Mouse (Mus musculus) lung, embryonic 16.5 days (tissue): ENCODE measurements around the gene Uqcr10. TPM values are rescaled to one million over a fixed set of nuclear protein-coding genes. Genes with fewer than 3 reads are reported as not detected.

ENCODE experiments used
- ATAC-seq: fragments of 200-750 bp; cut with Nextera tagmentation; 2 replicates; pipeline ENCODE4 v1.8.0; 2017; ENCODE audit warnings: low read depth, mild to moderate bottlenecking, moderate library complexity
- H3K27ac ChIP-seq: fragments of 300-500 bp; sonication (generic); 2 replicates; pipeline ENCODE4 v1.5.1; 2014; ENCODE audit warnings: mild to moderate bottlenecking, control low read depth, low read length
- H3K27me3 ChIP-seq: fragments of 300-500 bp; sonication (generic); 2 replicates; pipeline ENCODE4 v1.6.1; 2014; ENCODE audit warnings: low read depth, low read length, mixed read lengths; ENCODE audit not compliant: control insufficient read depth, insufficient read depth
- H3K36me3 ChIP-seq: fragments of 300-500 bp; sonication (generic); 2 replicates; pipeline ENCODE4 v1.6.1; 2014; ENCODE audit warnings: low read length; ENCODE audit not compliant: control insufficient read depth, insufficient read depth
- H3K4me1 ChIP-seq: fragments of 300-500 bp; sonication (generic); replicated peaks from 2 replicates; pipeline ENCODE4 v1.6.1; 2014; ENCODE audit warnings: low read length, mixed read lengths; ENCODE audit not compliant: control insufficient read depth, insufficient read depth
- H3K4me2 ChIP-seq: fragments of 300-500 bp; sonication (generic); 2 replicates; pipeline ENCODE4 v1.6.1; 2014; ENCODE audit warnings: low read depth, low read length, control low read depth
- H3K4me3 ChIP-seq: fragments of 300-500 bp; sonication (generic); 2 replicates; pipeline ENCODE4 v1.5.1; 2014; ENCODE audit warnings: mild to moderate bottlenecking, low read length, control low read depth
- H3K9ac ChIP-seq: fragments of 300-500 bp; sonication (generic); 2 replicates; pipeline ENCODE4 v1.6.1; 2014; ENCODE audit warnings: low read length, control low read depth
- H3K9me3 ChIP-seq: fragments of 300-500 bp; sonication (generic); 2 replicates; pipeline ENCODE4 v1.6.1; 2016; ENCODE audit warnings: low read length; ENCODE audit not compliant: control insufficient read depth
- WGBS: fragments of 180-500 bp; shearing (Covaris S2); extraction: QIAGEN DNeasy Blood & Tissue Kit; methylation state at CpG from one replicate; pipeline ENCODE4 v1.1.7; 2014; 5-methylcytosine and 5-hydroxymethylcytosine counted together
- polyA plus RNA-seq: library from polyadenylated mRNA; unstranded; fragments of >200 nt; fragmentation: Nextera tagmentation; extraction: Ambion mirVana; gene quantifications from 2 replicates; pipeline ENCODE4 v1.2.1, GENCODE M21; 2015

The Uqcr10 gene
- polyA plus RNA-seq, 1 experiment from 2014 or later, result 806 TPM

GRCm38 (mm10) chr11:4703688-4704071 lies 462 bp downstream of the Uqcr10 start:
- 3% methylated on average over 12 of the region's 12 CpGs for WGBS
- H3K4me3 ChIP-seq, result peak overlapping the region; percentile 79
- H3K4me1 ChIP-seq, result peaks cover 12% of the 10 kb centered on the region
- H3K9ac ChIP-seq, result peak overlapping the region; percentile 93
- H3K4me2 ChIP-seq, result peak overlapping the region; percentile 60
- H3K27ac ChIP-seq, result no peak overlapping the region
- H3K36me3 ChIP-seq, result peaks cover 10% of the 10 kb centered on the region
- no peaks in the 10 kb centered on the region for H3K9me3 ChIP-seq
- no peak for ATAC-seq
- no peaks in the 10 kb centered on the region for H3K27me3 ChIP-seq

GRCm38 (mm10) chr11:4700726-4701125 lies 3.4 kb downstream of the Uqcr10 start:
- Histone ChIP-seq H3K36me3 (peaks cover 10% of the 10 kb centered on the region), H3K27ac (no peak overlapping the region), H3K4me2 (no peak overlapping the region), H3K9ac (no peak overlapping the region), H3K27me3 (no peaks in the 10 kb centered on the region), H3K9me3 (no peaks in the 10 kb centered on the region), H3K4me3 (no peak overlapping the region), H3K4me1 (peaks cover 22% of the 10 kb centered on the region)
- no peak for ATAC-seq
- WGBS, result 74% methylated on average over 8 of the region's 8 CpGs

GRCm38 (mm10) chr11:4697043-4697983 lies 6.8 kb downstream of the Uqcr10 start:
- peak; percentile 96 for ATAC-seq
- H3K9me3 ChIP-seq, result peaks cover 5% of the 10 kb centered on the region; the same call in 1 of the 2 replicates
- no peaks in the 10 kb centered on the region for H3K27me3 ChIP-seq
- 29% methylated on average over 7 of the region's 7 CpGs for WGBS
- no peak overlapping the region for H3K4me3 ChIP-seq
- H3K4me2 ChIP-seq, result no peak overlapping the region
- peaks cover 10% of the 10 kb centered on the region; the same call in 1 of the 2 replicates for H3K4me1 ChIP-seq
- peak overlapping the region; percentile 57 for H3K27ac ChIP-seq
- peaks cover 10% of the 10 kb centered on the region for H3K36me3 ChIP-seq
- no peak overlapping the region for H3K9ac ChIP-seq

- H3K9ac ChIP-seq, result no peak overlapping the region
- H3K4me3 ChIP-seq, result no peak overlapping the region
- no peak overlapping the region for H3K27ac ChIP-seq
- H3K9me3 ChIP-seq, result peaks cover 5% of the 10 kb centered on the region; the same call in 1 of the 2 replicates
- no peaks in the 10 kb centered on the region for H3K36me3 ChIP-seq
- no peak overlapping the region for H3K4me2 ChIP-seq
- no peak for ATAC-seq
- 83% methylated on average over 11 of the region's 11 CpGs for whole genome bisulfite sequencing
- peaks cover 6% of the 10 kb centered on the region; the same call in 1 of the 2 replicates for H3K4me1 ChIP-seq
- no peaks in the 10 kb centered on the region for H3K27me3 ChIP-seq
Observed at GRCm38 (mm10) chr11:4692162-4692561, 12.0 kb downstream of the Uqcr10 start.

DNA sequence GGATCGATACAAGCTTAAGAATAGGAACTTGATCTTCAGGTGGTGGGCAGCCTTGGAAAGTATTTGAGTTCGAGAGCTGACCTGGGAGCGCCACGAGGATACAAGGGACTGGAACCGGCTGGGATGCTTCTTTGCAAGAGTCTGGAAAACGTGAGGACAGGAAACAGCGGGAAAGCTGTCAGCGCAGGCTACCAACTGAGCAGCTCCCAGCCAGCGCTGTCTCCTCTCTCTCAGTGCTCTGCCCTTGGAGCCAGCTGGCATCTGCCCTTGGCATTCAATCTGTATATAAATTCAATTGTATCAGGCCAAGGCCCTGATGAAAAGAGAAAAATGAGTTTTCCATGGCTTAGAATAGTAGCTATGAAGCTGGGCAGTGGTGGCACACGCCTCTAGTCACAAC lies 12.9 kb downstream of the Uqcr10 start:
- Histone ChIP-seq H3K4me3 (no peak overlapping the region), H3K4me2 (no peak overlapping the region), H3K36me3 (no peaks in the 10 kb centered on the region), H3K27ac (0 out of 2 replicates have a peak overlapping the region, but pooled peaks have one; percentile 30), H3K9me3 (peaks cover 5% of the 10 kb centered on the region; the same call in 1 of the 2 replicates), H3K4me1 (0 out of 2 replicates have a peak, but pooled peaks cover 2% of the 10 kb centered on the region), H3K9ac (no peak overlapping the region), H3K27me3 (no peaks in the 10 kb centered on the region)
- ATAC-seq, result no peak
- 50% methylated on average over 10 of the region's 10 CpGs for WGBS

DNA sequence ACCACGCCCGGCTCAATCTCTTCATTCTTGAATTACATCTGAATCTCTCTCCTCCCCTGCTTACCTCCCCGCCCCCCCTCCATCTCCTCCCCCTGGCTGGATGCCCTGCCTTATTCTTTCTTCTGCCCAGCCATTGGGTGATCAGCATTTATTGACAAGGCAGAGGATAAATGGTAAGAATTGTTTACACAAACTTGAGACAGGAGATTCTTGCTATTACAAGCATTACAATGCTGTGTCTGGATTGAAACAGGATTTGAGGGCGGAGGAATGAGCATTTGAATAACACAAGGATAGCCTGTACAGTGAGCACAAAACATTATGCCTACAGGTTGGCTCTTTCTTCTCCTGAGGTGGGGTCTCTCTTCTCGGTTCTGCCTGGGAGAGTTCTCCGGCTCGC lies 13.8 kb downstream of the Uqcr10 start:
- Histone ChIP-seq H3K4me1 (0 out of 2 replicates have a peak, but pooled peaks cover 2% of the 10 kb centered on the region), H3K27ac (no peak overlapping the region), H3K4me2 (no peak overlapping the region), H3K36me3 (no peaks in the 10 kb centered on the region), H3K9ac (no peak overlapping the region), H3K9me3 (peaks cover 5% of the 10 kb centered on the region; the same call in 1 of the 2 replicates), H3K27me3 (no peaks in the 10 kb centered on the region), H3K4me3 (no peak overlapping the region)
- 77% methylated on average over 7 of the region's 7 CpGs for WGBS
- no peak for ATAC-seq

- H3K27me3 ChIP-seq, result no peaks in the 10 kb centered on the region
- no peak overlapping the region for H3K27ac ChIP-seq
- no peak overlapping the region for H3K4me3 ChIP-seq
- 0 out of 2 replicates have a peak, but pooled peaks cover 4% of the 10 kb centered on the region for H3K36me3 ChIP-seq
- ATAC-seq, result no peak
- 38% methylated on average over 11 of the region's 11 CpGs for WGBS
- no peak overlapping the region for H3K4me2 ChIP-seq
- H3K9me3 ChIP-seq, result no peaks in the 10 kb centered on the region
- 0 out of 2 replicates have a peak, but pooled peaks cover 2% of the 10 kb centered on the region for H3K4me1 ChIP-seq
- H3K9ac ChIP-seq, result no peak overlapping the region
Observed at GRCm38 (mm10) chr11:4688632-4689380, 15.3 kb downstream of the Uqcr10 start.

GRCm38 (mm10) chr11:4687874-4688273 lies 16.3 kb downstream of the Uqcr10 start:
- H3K36me3 ChIP-seq, result 0 out of 2 replicates have a peak, but pooled peaks cover 8% of the 10 kb centered on the region
- ATAC-seq, result no peak
- no peaks in the 10 kb centered on the region for H3K9me3 ChIP-seq
- WGBS, result 24% methylated on average over 3 of the region's 3 CpGs
- no peak overlapping the region for H3K9ac ChIP-seq
- no peak overlapping the region for H3K27ac ChIP-seq
- no peak overlapping the region for H3K4me2 ChIP-seq
- no peak overlapping the region for H3K4me3 ChIP-seq
- H3K27me3 ChIP-seq, result no peaks in the 10 kb centered on the region
- H3K4me1 ChIP-seq, result 0 out of 2 replicates have a peak, but pooled peaks cover 2% of the 10 kb centered on the region

DNA sequence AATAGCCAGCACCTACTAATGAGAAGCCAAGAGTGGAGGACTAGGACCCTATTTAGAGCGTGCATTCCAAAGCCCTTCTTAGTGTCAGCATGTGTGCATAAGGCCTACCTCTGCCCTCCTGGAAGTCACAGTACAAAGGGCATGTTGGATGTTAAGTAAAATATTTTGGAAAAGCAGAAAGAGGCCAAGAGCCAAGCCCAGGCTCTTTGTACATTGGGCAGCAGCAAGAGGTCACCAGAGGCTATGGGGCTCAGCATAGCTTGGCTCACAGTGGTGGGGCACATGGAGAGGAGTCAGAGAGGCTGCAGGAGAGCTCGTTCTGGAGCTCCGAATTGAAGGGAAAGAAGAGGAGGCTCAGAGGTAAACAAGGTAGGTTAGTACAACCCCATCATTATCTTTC lies 17.1 kb downstream of the Uqcr10 start:
- Histone ChIP-seq H3K27me3 (no peaks in the 10 kb centered on the region), H3K27ac (no peak overlapping the region), H3K9me3 (no peaks in the 10 kb centered on the region), H3K9ac (no peak overlapping the region), H3K36me3 (0 out of 2 replicates have a peak, but pooled peaks cover 9% of the 10 kb centered on the region), H3K4me2 (no peak overlapping the region), H3K4me3 (no peak overlapping the region), H3K4me1 (0 out of 2 replicates have a peak, but pooled peaks cover 2% of the 10 kb centered on the region)
- no peak for ATAC-seq
- 71% methylated on average over 3 of the region's 3 CpGs for WGBS
